Mouse (Mus musculus): ENCODE data around the gene Ablim1.

Ablim1 gene

DNA sequence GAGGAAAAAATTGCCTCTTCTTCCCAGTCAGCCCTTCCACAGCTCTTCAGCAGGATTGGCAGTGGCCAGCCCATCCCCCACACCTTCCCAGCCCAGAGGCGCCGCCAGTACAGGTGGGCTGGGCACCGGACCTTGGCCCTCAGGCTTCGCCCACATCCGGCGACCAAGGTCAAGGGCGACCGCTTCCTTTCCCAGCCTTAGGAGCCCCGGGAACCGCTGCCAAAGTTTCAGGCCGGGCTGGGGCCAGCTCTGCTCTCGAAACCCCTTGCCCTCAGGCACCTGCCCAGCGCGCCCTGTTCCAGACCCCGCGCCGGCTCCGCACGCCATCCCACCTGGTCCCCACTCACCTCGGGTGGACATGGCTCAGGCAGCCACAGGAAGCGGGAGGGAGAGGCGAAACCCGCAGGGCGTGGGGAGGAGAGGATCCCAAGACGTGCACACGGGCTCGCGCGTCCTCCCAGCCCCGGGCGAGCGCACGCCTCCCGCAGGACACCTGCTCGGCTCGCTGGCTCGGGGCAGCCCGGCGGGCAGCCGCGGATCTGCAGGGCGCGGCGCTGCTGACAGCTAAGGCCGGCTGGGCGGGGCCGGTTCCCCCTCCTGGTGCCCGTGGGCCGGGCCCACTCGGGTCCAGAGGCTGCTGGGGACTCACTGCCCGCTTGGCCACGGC lies at the start of gene Ablim1:
Ablim1 (minus strand) TSS at position 574 of the 667 bp plus-strand sequence.
- DNase-seq (ENCODE audit: low read depth) = peak; percentile 49

DNA sequence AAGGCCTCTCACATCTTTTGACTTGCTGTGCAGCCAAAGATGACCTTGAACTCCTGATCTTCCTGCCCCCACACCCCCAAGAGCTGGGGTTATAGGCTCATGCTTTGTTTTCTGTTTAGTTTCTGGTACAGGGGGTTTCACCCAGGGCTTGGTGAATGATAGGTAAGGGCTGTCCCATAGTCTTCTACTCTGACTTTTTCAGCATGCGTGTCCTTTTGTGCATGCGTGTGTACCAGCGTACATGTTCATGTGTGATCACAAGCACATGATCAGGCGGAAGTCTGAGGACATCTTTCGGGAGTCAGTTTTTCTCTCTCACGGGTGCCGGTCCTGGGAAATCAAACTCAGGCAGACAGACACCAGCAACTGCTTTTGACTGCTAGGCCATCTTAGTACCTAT lies 48.8 kb upstream of the Ablim1 start:
- DNase-seq (ENCODE audit: low read depth) = no peak

GRCm38 (mm10) chr19:57363076-57363475 lies 48.4 kb upstream of the Ablim1 start:
- DNase-seq (ENCODE audit: low read depth) = no peak

DNA sequence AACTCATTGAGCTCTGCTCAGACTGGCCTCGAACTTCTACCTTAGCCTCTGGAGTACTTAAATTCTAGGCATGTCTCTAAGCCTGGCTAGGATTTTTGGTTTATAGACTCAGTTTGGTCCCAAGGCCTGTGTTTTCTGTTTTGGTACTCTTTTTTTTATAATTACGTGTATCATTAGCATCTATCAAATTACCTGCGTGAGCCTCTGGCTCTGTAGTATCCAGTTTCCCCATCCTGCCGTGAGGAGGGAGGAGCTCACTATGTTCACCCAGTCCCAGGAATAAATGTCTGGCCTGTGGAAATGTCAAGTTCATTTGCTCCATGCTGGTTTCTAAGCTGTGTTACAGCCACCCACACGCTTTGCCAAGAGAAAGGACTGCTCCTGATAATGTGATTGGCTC lies 47.9 kb upstream of the Ablim1 start:
- no peak for DNase-seq (ENCODE audit: low read depth)

DNA sequence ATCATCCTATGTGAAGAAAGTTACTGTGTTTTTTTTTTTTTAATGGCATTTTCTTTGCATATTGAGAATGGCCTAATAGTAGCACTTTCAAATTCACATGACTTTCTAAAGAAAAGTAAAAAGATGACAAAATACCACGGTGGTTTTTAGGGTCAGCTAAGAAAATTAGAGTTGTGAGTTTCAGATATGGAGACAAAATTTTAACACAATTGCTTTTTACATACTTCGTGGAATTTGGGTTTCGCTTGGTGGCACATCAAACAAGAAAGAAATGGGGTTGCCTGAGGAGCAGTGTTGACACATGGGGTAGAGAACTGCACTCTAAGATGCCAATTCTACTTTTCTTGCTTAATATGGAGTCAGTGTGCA lies 47.2 kb upstream of the Ablim1 start:
- no peak for DNase-seq (ENCODE audit: low read depth)

- DNase-seq (ENCODE audit: low read depth) = peak; percentile 67
Observed at GRCm38 (mm10) chr19:57361131-57361938, 46.6 kb upstream of the Ablim1 start.

DNA sequence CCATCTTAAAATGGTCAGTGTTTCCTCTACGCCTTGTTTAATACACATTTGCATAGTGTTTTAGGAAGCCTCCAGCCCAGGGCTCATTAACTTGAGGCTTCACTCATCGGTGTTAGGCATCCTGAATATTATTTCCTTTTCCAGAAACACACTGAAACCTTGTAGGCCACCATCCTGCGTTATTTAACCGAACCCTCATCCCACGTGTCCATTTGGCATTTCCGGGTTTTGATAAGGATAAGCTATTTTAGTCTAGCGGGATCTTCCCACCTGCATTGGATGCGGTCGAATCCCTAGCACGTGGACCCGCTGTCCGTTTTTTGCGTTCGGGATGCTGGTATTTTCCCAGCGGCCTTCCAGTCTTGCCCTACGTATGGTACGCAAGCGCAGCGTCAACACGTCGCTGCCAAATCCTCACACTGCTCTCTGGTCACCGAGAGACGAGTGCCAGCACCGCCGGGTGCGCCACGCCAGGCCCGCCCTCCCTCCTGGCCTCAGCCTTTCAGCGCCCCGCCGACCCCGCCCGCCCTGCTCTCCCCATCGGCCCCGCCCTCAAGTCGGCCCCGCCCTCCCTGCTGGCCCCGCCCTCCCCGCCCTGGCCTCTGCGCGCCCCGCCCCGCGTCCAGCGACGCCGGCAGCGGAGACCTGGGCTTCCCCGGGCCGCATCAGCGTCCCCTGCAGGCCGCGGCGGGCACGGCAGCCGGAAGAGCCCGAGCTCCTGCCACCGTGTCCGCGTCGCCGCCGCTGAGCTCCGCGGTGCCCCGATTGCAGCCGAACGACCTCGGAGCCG lies 45.8 kb upstream of the Ablim1 start, which contains the start of gene Fam160b1:
Fam160b1 (plus strand) TSS at position 340 of the 790 bp plus-strand sequence.
- peak; percentile 96 for DNase-seq (ENCODE audit: low read depth)

DNA sequence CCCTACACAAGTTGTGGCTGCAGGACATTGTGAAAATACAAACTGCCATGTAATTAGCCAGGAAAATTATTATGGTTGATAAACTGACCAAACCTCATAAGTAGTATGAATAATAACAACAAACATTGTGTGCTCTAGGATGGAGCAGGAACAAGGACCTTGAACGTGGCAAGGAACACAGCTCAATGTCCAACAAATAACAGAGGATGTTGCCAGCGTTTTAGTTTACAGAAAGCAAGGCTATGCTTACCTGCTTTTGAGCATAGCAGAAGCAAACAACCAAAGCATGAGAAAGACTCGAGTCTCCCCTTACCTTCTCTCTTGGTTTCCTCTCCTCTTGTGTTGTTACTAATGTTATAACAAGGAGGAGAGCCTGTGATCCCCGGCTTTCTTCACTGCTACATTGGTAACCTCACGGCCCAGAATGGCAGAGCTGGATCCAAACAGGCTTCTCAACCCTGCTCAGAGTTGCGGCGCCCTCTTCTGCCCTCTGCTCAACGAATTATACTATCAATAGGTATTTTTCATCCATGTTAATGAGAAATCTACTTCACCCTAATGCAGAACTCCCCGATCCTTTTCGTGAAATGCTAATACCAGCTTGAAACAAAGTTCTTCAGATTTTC lies 45.1 kb upstream of the Ablim1 start:
- no peak for DNase-seq (ENCODE audit: low read depth)

- no peak for DNase-seq (ENCODE audit: low read depth)
Observed at GRCm38 (mm10) chr19:57358836-57359598, 44.3 kb upstream of the Ablim1 start.

- peak; percentile 96 for DNase-seq (ENCODE audit: low read depth)
Observed at GRCm38 (mm10) chr19:57358322-57358721, 43.6 kb upstream of the Ablim1 start.

- no peak for DNase-seq (ENCODE audit: low read depth)
Observed at GRCm38 (mm10) chr19:57357811-57358210, 43.1 kb upstream of the Ablim1 start.

DNA sequence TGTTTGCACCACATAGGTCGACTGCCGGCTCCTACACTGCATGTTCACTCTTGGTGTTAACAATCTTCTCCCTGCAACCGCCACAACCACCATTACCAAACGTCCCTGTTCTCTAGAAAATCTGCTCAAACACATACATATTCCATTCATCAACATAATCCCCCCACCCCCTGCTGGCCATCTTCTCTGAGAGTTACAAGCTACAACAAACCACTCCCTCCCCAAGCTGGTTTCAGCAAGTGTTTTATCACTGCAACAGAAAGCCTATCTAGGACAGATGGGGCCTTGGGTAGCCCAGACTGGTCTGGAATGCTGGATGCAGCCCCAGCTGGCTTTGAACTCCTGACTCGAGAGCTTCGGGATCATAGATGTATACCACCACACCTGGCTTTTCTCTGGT lies 42.5 kb upstream of the Ablim1 start:
- DNase-seq (ENCODE audit: low read depth) = peak; percentile 57

GRCm38 (mm10) chr19:57356273-57356672 lies 41.6 kb upstream of the Ablim1 start:
- DNase-seq (ENCODE audit: low read depth) = no peak

GRCm38 (mm10) chr19:57355451-57356251 lies 40.9 kb upstream of the Ablim1 start:
- DNase-seq (ENCODE audit: low read depth) = peak; percentile 77

DNA sequence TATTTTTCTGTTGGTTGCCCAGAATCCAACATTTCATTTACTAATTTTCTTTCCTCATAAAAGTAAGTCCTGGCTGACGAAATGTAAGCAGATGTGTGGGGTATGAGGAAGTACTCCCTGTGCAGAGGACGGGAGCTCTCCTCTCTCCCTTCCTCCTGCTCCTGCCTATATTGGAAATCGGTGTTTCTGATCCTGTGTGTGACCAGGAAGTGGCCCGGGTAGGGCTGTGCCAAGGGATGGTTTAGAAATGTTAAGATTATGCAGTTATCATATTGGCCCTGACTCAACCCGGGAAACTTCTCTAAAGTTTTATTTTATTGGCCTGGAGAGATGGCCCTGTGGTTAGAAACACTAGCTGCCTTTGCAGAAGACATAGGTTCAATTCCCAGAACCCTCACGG lies 40.0 kb upstream of the Ablim1 start:
- DNase-seq (ENCODE audit: low read depth) = no peak

DNA sequence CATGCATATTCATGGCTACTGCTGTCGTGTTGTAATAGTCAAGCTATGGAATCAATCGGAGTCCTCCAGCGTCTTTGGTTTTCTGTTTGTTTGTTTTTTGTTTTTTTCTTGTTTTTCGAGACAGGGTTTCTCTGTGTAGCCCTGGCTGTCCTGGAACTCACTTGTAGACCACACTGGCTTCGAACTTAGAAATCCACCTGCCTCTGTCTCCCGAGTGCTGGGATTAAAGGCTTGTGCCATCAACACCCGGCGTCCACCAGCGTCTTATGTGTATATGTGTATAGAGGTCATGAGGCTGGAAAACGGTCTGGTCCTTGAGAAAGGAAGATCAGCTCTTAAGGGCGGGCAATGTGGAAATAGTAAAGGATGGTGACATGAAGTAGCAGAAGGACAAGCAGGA lies 39.3 kb upstream of the Ablim1 start:
- DNase-seq (ENCODE audit: low read depth) = no peak

DNA sequence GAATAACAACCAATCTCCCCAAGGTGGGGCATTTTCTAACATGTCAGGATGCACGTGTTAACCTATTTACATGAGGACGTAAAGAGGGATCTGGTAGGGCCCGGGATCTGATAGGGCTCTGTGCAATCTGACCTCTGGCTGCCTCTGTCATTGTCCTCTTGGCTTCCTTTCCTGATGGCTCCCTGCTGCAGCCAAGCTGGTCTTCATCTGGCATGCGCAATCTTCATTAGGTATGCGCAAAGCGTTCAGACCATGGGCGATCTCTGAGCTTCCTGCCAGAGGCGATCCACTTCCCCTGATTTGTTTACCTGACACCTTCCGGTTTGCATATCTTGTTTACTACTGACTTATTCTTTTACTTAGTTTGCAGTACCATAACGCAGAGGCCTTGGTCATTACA lies 38.5 kb upstream of the Ablim1 start:
- DNase-seq (ENCODE audit: low read depth) = no peak

DNA sequence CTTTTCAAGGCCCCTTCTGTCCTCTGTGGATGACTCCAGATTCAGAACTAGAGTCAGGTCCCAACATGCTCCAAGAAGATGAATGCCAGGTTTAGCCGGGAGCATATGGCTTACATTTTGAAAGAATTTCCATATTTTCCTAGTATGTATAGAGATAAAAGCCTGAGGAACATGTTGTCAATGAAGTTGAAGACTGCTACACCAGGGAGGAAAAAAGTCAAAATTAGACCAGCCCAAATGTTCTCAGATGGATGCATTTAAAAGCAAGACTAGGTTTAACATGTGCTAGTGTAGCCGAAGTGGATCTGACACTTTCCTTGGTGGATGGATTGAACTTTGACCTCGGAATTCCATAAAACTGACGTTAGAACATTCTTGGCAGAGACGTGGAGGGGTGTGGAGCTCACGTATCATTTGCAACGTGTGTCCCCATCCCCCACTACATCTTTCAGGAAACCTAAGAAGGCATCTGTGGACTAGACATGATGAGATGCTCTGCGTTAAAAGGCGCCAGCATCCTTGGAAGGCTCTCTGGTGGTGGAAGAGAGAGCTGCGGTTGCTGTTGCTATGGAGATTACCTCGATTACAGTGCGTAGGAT lies 37.7 kb upstream of the Ablim1 start:
- DNase-seq (ENCODE audit: low read depth) = no peak

- peak; percentile 77 for DNase-seq (ENCODE audit: low read depth)
Observed at GRCm38 (mm10) chr19:57349096-57349495, 34.4 kb upstream of the Ablim1 start.

DNA sequence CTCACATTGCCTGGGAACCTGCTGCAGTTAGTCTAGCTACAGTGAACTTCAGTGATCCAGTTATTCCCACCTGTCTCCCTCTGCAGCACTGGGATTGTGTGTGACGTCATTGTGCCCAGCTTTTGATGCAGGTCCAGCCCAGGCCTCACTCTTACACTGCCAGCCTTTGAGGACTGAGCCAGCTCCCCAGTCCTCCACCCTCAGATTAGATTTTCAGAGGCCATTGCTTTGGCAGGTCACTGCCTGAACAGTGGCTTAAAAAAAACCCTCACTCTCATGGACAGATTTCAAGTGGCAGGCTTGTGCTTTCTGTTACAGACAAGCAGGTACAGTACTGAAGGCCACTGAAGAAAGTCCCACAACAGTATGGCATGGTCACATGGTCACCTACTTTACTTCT lies 30.0 kb upstream of the Ablim1 start:
- DNase-seq (ENCODE audit: low read depth) = no peak
